Mouse (Mus musculus) adrenal gland, postnatal 4 days (tissue): ENCODE measurements around the gene Cox14. TPM values are rescaled to one million over a fixed set of nuclear protein-coding genes. Genes with fewer than 3 reads are reported as not detected.

ENCODE experiments used
- total RNA-seq, 2 experiments: library from RNA; stranded (reverse); gene quantifications; 2 replicates each; pipeline ENCODE4 v1.2.3; 2021

The Cox14 gene
- total RNA-seq, 2 experiments from 2014 or later, result 171 to 192 TPM

Other genes with a start within 250 kb of the Cox14 start
- gene Faim2, start 197.5 kb upstream of the Cox14 start, total RNA-seq, result 10 to 100 TPM; 23.2 to 26.8 TPM
- 10 to 100 TPM in 1 of 2 experiments, 1 to 10 TPM in 1; 1.2 to 11.4 TPM for gene Aqp2, start 146.6 kb upstream of the Cox14 start, total RNA-seq
- 1 to 10 TPM; 2.5 to 3.4 TPM for gene Aqp5, start 134.8 kb upstream of the Cox14 start, total RNA-seq
- under 1 TPM in 1 of 2 experiments, not detected in 1; 0.81 TPM for gene Aqp6, start 124.2 kb upstream of the Cox14 start, total RNA-seq
- 10 to 100 TPM; 49.9 to 55.4 TPM for gene Racgap1, start 74.0 kb upstream of the Cox14 start, total RNA-seq
- 1 to 10 TPM; 1.4 to 1.5 TPM for gene Asic1, start 55.2 kb upstream of the Cox14 start, total RNA-seq
- gene Smarcd1, start 23.5 kb upstream of the Cox14 start, total RNA-seq, result 100 to 1,000 TPM in 1 of 2 experiments, 10 to 100 TPM in 1; 94.9 to 103 TPM
- gene Gm17349, start 20.1 kb upstream of the Cox14 start, total RNA-seq, result 10 to 100 TPM; 34.8 to 45.6 TPM
- gene Gpd1, start 8.1 kb upstream of the Cox14 start, total RNA-seq, result 100 to 1,000 TPM; 259 to 304 TPM
- gene Cers5, start 47.3 kb downstream of the Cox14 start, total RNA-seq, result 10 to 100 TPM; 54.3 to 57.0 TPM
- gene Lima1, start 149.8 kb downstream of the Cox14 start, total RNA-seq, result 10 to 100 TPM; 51.0 to 51.9 TPM
- under 1 TPM; 0.14 TPM for gene Fam186a, start 241.4 kb downstream of the Cox14 start, total RNA-seq
- 10 to 100 TPM; 73.7 to 78.9 TPM for gene Larp4, start 244.4 kb downstream of the Cox14 start, total RNA-seq